Mouse (Mus musculus) megakaryocyte, embryonic 14.5 days (primary cell): ENCODE data around the gene Helb.

Experiments
- FLI1 ChIP-seq: IDR thresholded peaks from 2 replicates; pipeline ENCODE4 v1.6.1; 2012; ENCODE audit warnings: low read length, inconsistent platforms, mixed read lengths
- GATA1 ChIP-seq: IDR thresholded peaks from 3 replicates; pipeline ENCODE4 v1.6.1; 2012; ENCODE audit warnings: mixed read lengths, low read length, inconsistent platforms, borderline replicate concordance

GRCm38 (mm10) chr10:120115249-120115648 lies 2.5 kb upstream of the Helb start:
- TF ChIP-seq GATA1 (no peak), FLI1 (no peak)
